11 mouse cellular contexts compared by ENCODE assay signal in the genomic region with DNA sequence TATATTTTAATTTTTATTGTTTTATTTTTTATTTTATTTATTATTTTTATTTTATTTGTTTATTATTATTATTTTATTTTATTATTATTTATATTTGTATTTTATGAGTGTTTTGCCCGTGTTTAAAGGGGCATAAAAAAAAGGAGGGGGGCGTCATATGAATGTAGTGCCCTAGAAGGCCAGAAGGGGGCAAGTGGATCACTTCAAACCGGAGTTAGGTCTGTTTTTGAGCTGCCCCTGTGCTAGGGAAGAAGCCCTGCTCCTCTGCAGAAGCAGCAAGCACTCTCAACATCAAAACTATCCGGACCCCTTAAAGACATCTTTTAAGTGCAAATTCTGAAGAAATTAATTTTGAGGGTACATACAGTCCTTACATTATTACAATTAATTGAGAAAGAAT. TPM values are rescaled to one million over a fixed set of nuclear protein-coding genes. Genes with fewer than 3 reads are reported as not detected.
DNase-seq lines count a peak whose midpoint lies in the region; ATAC-seq and TF ChIP-seq lines count a peak whose summit lies in the region.
"Had no signal": no experiment of that assay in that cellular context is flagged by ENCODE, and none has a peak within 500 bp of the region (broad histone marks: within the 10 kb centered on the region; RNA-seq: fewer than 3 reads in every experiment).

No protein-coding gene starts in this region.

- no peak for DNase-seq in cerebellum, adult 2 months
- no peak for DNase-seq in cerebellum, adult 18-20 months
- DNase-seq in left cerebral cortex, postnatal 4 days = peak; percentile 28
- no peak for DNase-seq in left cerebral cortex, postnatal 10 days (ENCODE audit: extremely low spot score in 1 of 2, low spot score in 2 of 2)
- DNase-seq in MEL (ENCODE audit: low read depth, low spot score) = peak; percentile 32
- DNase-seq in lung, postnatal 0 days (ENCODE audit: low spot score) = no peak
- DNase-seq in B cell, adult 2 months = no peak
- no peak for DNase-seq in right cerebral cortex, adult 18-20 months
- DNase-seq: gastrocnemius, postnatal 14 days; layer of hippocampus, postnatal 36 days; right cerebral cortex, postnatal 4 days had no signal

- no peaks in the 10 kb centered on the region for H3K79me2 ChIP-seq in MEL (ENCODE audit: control insufficient read depth, insufficient read depth, low read length, poor library complexity)

- no peak overlapping the region for H3K9ac ChIP-seq in MEL (ENCODE audit: control insufficient read depth, low read depth, low read length, poor library complexity, severe bottlenecking)
- H3K9ac ChIP-seq in lung, postnatal 0 days (replicated peaks; ENCODE audit: low read depth) = no peak overlapping the region

- intact Hi-C loops in left cerebral cortex, postnatal 4 days (cut with DNase I) = no loop called here
- intact Hi-C loops in left cerebral cortex, postnatal 10 days (cut with DNase I) = no loop called here

- WGBS in cerebellum, adult 2 months = 23% methylated on average over 4 of the region's 4 CpGs
- WGBS in lung, postnatal 0 days = 15% methylated on average over 4 of the region's 4 CpGs

- TF ChIP-seq RAD21 in MEL (IDR thresholded peaks at IDR 0.05; ENCODE audit: low read depth, low read length) = peak; percentile 40

- no peak overlapping the region for H3K4me3 ChIP-seq in cerebellum, adult 2 months (replicated peaks; ENCODE audit: insufficient read depth, low read depth, low read length)
- no peak overlapping the region for H3K4me3 ChIP-seq in MEL (ENCODE audit: control insufficient read depth in 1 of 2, insufficient read depth in 1 of 2, low read depth in 2 of 2, low read length in 2 of 2)
- H3K4me3 ChIP-seq in lung, postnatal 0 days (ENCODE audit: low read depth, low read length) = no peak overlapping the region

- H3K27ac ChIP-seq in cerebellum, adult 2 months (ENCODE audit: insufficient read depth, low read length) = no peak overlapping the region
- no peak overlapping the region for H3K27ac ChIP-seq in MEL (ENCODE audit: control insufficient read depth, low read depth, low read length)
- no peak overlapping the region for H3K27ac ChIP-seq in lung, postnatal 0 days (ENCODE audit: low read length)

- H3K4me1 ChIP-seq in cerebellum, adult 2 months (ENCODE audit: control insufficient read depth, insufficient read depth, low read length) = no peaks in the 10 kb centered on the region
- no peaks in the 10 kb centered on the region for H3K4me1 ChIP-seq in MEL (ENCODE audit: control insufficient read depth in 1 of 2, insufficient read depth in 2 of 2, low read length in 2 of 2)
- H3K4me1 ChIP-seq in lung, postnatal 0 days (ENCODE audit: insufficient read depth, low read depth, low read length) = no peaks in the 10 kb centered on the region

- no peaks in the 10 kb centered on the region for H3K27me3 ChIP-seq in cerebellum, adult 2 months (ENCODE audit: control insufficient read depth, insufficient read depth, low read length)
- H3K27me3 ChIP-seq in MEL (ENCODE audit: control insufficient read depth in 1 of 2, insufficient read depth in 2 of 2, low read length in 2 of 2) = no peaks in the 10 kb centered on the region
- H3K27me3 ChIP-seq in lung, postnatal 0 days (replicated peaks; ENCODE audit: insufficient read depth, low read length) = no peaks in the 10 kb centered on the region

- no peak for TF ChIP-seq POLR2A in cerebellum, adult 2 months (IDR thresholded peaks at IDR 0.05; ENCODE audit: borderline replicate concordance, insufficient read depth, low read length)
- TF ChIP-seq POLR2A in MEL (IDR thresholded peaks at IDR 0.05; ENCODE audit: control insufficient read depth in 1 of 2, insufficient read depth in 1 of 2, low read depth in 1 of 2, low read length in 2 of 2, poor library complexity in 1 of 2) = no peak

- no peak overlapping the region for H3K4me2 ChIP-seq in lung, postnatal 0 days (replicated peaks; ENCODE audit: low read depth, low read length)

- peak; percentile 20; the same call in 1 of the 2 replicates for TF ChIP-seq CTCF in cerebellum, adult 2 months (IDR thresholded peaks at IDR 0.05; ENCODE audit: borderline replicate concordance, insufficient read depth, low read depth, low read length)
- peak; percentile 20 to 45 (median 31); a peak in 4 of 6 replicates for TF ChIP-seq CTCF in MEL (IDR thresholded peaks at IDR 0.05 in 2 of 3, conservative IDR thresholded peaks at IDR 0.05 in 1 of 3; ENCODE audit: control insufficient read depth in 1 of 3, insufficient read depth in 1 of 3, low read depth in 2 of 3, low read length in 3 of 3, poor library complexity in 1 of 3, severe bottlenecking in 1 of 3)
- peak; percentile 58 for TF ChIP-seq CTCF in lung, postnatal 0 days (IDR thresholded peaks at IDR 0.05)

- H3K9me3 ChIP-seq in MEL (replicated peaks; ENCODE audit: insufficient read depth, low read length) = no peaks in the 10 kb centered on the region
- H3K9me3 ChIP-seq in lung, postnatal 0 days (ENCODE audit: low read length) = no peaks in the 10 kb centered on the region

- TF ChIP-seq EP300 in MEL (IDR thresholded peaks at IDR 0.05; ENCODE audit: low read depth in 1 of 2, low read length in 2 of 2) = no peak
- no peak for TF ChIP-seq EP300 in lung, postnatal 0 days (IDR thresholded peaks at IDR 0.05)

- H3K36me3 ChIP-seq in MEL (ENCODE audit: control insufficient read depth in 1 of 2, insufficient read depth in 2 of 2, low read length in 2 of 2) = no peaks in the 10 kb centered on the region
- no peaks in the 10 kb centered on the region for H3K36me3 ChIP-seq in lung, postnatal 0 days (ENCODE audit: insufficient read depth, low read length)

- ATAC-seq in lung, postnatal 0 days = no peak

TF ChIP-seq in MEL, 35 proteins besides CTCF, POLR2A, EP300 and RAD21:
- TF ChIP-seq MAFK (IDR thresholded peaks at IDR 0.05; ENCODE audit: borderline replicate concordance, low read depth, low read length) (no peak), USF2 (IDR thresholded peaks at IDR 0.05; ENCODE audit: borderline replicate concordance in 1 of 2, insufficient read depth in 1 of 2, low read depth in 1 of 2, low read length in 2 of 2) (no peak), E2F4 (IDR thresholded peaks at IDR 0.05; ENCODE audit: borderline replicate concordance, low read depth, low read length) (no peak), RCOR1 (IDR thresholded peaks at IDR 0.05; ENCODE audit: low read depth, low read length) (no peak), MXI1 (IDR thresholded peaks at IDR 0.05; ENCODE audit: low read depth, low read length) (no peak), CHD2 (IDR thresholded peaks at IDR 0.05; ENCODE audit: low read length) (no peak), SMC3 (IDR thresholded peaks at IDR 0.05; ENCODE audit: low read depth, low read length) (peak; percentile 52), SIN3A (IDR thresholded peaks at IDR 0.05; ENCODE audit: low read length) (no peak)

RNA-seq across cellular contexts. Expression of a gene that starts 10.7 kb away (rescaled TPM):
- not detected in 2 replicates for polyA plus RNA-seq in cerebellum, adult 2 months (2012; rRNA removed)
- total RNA-seq in left cerebral cortex, postnatal 4 days (2021) = not detected
- total RNA-seq in left cerebral cortex, postnatal 10 days (2021) = not detected
- not detected in 2 replicates for total RNA-seq in MEL (2012; rRNA removed)
- polyA plus RNA-seq in MEL (2012; ENCODE audit: insufficient read depth in 1 of 2, insufficient read length in 2 of 2, low read depth in 1 of 2, low replicate concordance in 2 of 2, missing spikeins in 1 of 2) = not detected
- polyA plus RNA-seq in lung, postnatal 0 days (2015; fragmentation: Nextera tagmentation; extraction: Ambion mirVana) = not detected in 2 replicates
- total RNA-seq: gastrocnemius, postnatal 14 days; layer of hippocampus, postnatal 36 days had no signal

RNA-seq across cellular contexts. Expression of a gene that starts 23.3 kb away (rescaled TPM):
- polyA plus RNA-seq in cerebellum, adult 2 months (2012; rRNA removed) = 2.4 and 2.9 TPM in 2 replicates
- total RNA-seq in left cerebral cortex, postnatal 4 days (2021) = 1 to 10 TPM; 5.8 to 6.7 TPM
- 1 to 10 TPM; 4.2 to 4.4 TPM for total RNA-seq in left cerebral cortex, postnatal 10 days (2021)
- total RNA-seq in MEL (2012; rRNA removed) = not detected in 2 replicates
- not detected for polyA plus RNA-seq in MEL (2012; ENCODE audit: insufficient read depth in 1 of 2, insufficient read length in 2 of 2, low read depth in 1 of 2, low replicate concordance in 2 of 2, missing spikeins in 1 of 2)
- polyA plus RNA-seq in lung, postnatal 0 days (2015; fragmentation: Nextera tagmentation; extraction: Ambion mirVana) = 13.2 and 16.3 TPM in 2 replicates

RNA-seq across cellular contexts. Expression of a gene that starts 29.2 kb away (rescaled TPM):
- polyA plus RNA-seq in cerebellum, adult 2 months (2012; rRNA removed) = not detected in 2 replicates
- total RNA-seq in left cerebral cortex, postnatal 4 days (2021) = not detected
- total RNA-seq in left cerebral cortex, postnatal 10 days (2021) = not detected
- not detected in 2 replicates for total RNA-seq in MEL (2012; rRNA removed)
- not detected for polyA plus RNA-seq in MEL (2012; ENCODE audit: insufficient read depth in 1 of 2, insufficient read length in 2 of 2, low read depth in 1 of 2, low replicate concordance in 2 of 2, missing spikeins in 1 of 2)
- polyA plus RNA-seq in lung, postnatal 0 days (2015; fragmentation: Nextera tagmentation; extraction: Ambion mirVana) = not detected in 2 replicates
- total RNA-seq: gastrocnemius, postnatal 14 days; layer of hippocampus, postnatal 36 days had no signal

RNA-seq across cellular contexts. Expression of a gene that starts 45.1 kb away (rescaled TPM):
- not detected in 2 replicates for polyA plus RNA-seq in cerebellum, adult 2 months (2012; rRNA removed)
- not detected for total RNA-seq in left cerebral cortex, postnatal 4 days (2021)
- not detected for total RNA-seq in left cerebral cortex, postnatal 10 days (2021)
- total RNA-seq in MEL (2012; rRNA removed) = not detected in 2 replicates
- polyA plus RNA-seq in MEL (2012; ENCODE audit: insufficient read depth in 1 of 2, insufficient read length in 2 of 2, low read depth in 1 of 2, low replicate concordance in 2 of 2, missing spikeins in 1 of 2) = not detected
- polyA plus RNA-seq in lung, postnatal 0 days (2015; fragmentation: Nextera tagmentation; extraction: Ambion mirVana) = not detected in 2 replicates
- total RNA-seq: gastrocnemius, postnatal 14 days; layer of hippocampus, postnatal 36 days had no signal

Comparison
In these comparisons a context has a peak if more than half of its experiments do, and no peak if none do; other contexts are left out.
1. DNase-seq: peak in left cerebral cortex, postnatal 4 days (single experiment) and MEL (single experiment); none in cerebellum, adult 2 months (0 of 2), cerebellum, adult 18-20 months (0 of 2), left cerebral cortex, postnatal 10 days (0 of 2), lung, postnatal 0 days (single experiment), B cell, adult 2 months (0 of 2) and right cerebral cortex, adult 18-20 months (single experiment).
2. Peak in every context shown above with its lines, with median percentiles within 50 percentile points of each other: CTCF ChIP-seq.